Mouse (Mus musculus) R1 (cell line): ENCODE measurements at regions not wholly inside any gene's neighbourhood (a gene's known extent, or its start where the extent isn't known, plus 50 kb on each side); places are given as distances from the start of the nearest gene placed in this dataset.
A peak's percentile ranks its signal among the peaks of the same experiment; 100 is the strongest.

Source experiments
- DNase-seq: peaks from one replicate; pipeline ENCODE4 v3.0.0-alpha.2; 2018; ENCODE audit warnings: low read depth, low spot score

DNA sequence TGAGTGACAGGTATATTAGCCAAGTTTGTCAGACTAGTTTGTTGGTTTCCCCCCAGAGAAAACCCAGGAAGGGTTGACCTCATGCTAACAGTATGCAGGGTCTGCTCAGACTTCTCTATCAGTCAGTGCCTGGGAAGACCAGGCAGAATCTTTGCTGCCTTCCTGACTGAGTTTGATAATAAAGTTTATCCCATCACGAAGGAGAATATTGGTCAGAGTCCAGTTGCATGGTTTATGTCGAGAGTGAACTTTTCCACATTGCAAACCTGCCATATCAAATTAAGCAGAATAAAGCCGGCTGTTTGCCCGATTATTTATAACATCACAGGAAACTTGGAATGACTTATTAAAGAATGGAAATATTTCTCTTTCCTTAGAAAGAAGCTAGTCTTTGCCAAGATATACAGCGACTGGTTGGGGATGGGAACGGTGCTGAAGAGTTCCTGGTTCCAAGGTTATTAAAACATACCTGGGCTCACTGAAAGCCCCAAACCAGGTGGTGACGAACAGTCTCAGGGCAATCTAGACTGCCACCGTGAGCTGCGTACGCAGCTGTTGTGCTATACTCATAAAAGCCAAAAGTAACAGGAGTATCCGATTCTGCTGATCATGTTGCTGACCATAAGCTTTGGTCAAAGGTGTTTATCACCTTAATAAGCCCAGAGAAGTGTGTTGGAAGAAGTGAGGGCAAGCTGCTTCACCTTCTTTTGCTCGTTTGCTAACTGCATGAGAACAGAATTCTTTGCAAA lies 1536.7 kb upstream of the Flrt2 start:
- no peak for DNase-seq

DNA sequence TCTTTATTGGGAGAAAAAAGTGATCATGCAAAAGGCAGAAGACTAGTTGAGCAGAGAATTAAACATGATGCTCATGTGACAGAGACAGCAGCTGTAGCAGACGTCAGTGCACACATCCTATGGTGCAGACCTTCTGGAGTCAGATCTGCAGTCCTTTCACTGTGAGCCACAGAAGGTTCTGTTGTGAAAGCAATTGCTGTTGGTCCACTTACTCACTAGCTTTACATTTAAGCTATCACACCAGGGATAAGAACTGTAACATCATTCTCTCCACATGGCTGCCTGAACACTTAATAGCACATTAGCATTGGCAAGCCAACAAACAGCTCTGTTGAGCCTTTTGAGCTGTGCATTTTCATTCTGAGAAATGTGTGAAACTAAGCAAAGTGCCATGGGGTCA lies 1509.7 kb upstream of the Flrt2 start:
- DNase-seq = no peak

- peak; percentile 6 for DNase-seq
These were observed 1501.4 kb upstream of the Flrt2 start for GRCm38 (mm10) chr12:94190620-94191081.

DNA sequence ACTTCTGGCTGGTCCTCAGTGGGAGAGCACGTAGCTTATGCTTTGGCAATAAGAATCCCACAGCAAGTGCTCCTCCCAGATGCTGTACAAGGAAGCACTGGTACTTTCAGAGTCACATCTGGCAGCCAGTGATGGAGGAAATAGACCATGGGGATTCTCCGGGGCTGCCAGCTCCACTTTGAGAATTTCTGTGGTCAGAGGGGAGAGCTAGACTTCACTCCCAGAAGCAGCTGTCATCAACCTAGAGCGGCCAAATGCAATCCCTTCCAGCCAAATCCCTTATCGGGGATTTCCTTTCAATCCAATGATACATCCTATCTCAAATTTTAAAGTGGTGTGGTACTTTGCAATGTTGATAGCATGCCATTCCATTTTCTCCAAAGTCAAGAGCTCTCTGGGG lies 1474.1 kb upstream of the Flrt2 start:
- no peak for DNase-seq

- DNase-seq = no peak
These were observed 1462.1 kb upstream of the Flrt2 start for GRCm38 (mm10) chr12:94229894-94230293.

DNA sequence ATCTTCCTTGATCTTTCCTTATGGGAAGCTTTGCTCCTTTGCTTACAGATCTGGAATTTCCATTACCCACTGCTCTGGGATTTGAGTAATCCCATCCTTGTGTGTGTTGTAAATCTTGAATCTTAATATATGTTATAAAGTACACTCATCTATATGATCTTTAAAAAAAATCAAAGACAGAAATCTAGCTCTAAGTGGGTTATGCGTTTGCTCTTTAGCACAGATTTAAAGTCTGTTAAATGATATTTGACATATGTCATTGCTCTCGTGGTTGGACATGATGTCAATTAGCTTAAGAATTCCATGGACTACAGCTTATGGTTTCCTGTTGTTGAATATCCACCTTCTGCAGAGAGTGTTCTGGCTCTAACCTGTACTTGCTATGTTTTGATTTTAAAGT lies 1446.7 kb upstream of the Flrt2 start:
- DNase-seq = no peak

- no peak for DNase-seq
These were observed 1444.7 kb upstream of the Flrt2 start for GRCm38 (mm10) chr12:94247362-94247761.

DNA sequence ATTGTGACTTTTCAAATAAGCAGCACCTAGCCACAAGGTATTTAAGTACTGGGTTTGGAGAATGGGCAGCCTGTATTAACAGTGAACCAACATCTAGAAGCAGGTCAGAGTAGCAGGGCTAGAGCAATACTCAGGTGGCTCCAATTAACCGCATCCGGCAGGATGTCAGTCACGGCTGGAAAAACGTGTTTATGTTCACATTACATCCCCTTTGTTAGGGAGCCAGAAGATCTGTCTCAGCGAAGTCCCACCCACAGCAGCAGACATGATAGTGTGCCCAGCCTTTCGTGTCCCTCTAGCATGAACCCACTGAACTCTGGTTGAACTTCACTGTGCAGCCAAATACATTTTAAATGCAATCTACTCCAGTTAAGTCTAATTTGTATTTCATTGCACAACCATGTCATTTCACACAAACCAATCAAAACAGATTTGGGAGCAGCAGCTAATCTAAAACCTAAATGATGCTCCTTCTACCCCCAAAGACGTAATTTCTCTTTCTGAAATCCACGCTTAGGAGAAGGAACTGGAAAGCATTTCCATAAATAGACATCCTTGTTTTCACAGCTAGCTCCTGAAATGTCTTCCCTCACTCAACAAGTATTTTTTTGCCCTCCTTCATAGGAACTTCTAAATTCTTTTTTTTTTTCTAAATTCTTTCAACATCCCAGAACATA lies 1438.9 kb upstream of the Flrt2 start:
- no peak for DNase-seq

DNA sequence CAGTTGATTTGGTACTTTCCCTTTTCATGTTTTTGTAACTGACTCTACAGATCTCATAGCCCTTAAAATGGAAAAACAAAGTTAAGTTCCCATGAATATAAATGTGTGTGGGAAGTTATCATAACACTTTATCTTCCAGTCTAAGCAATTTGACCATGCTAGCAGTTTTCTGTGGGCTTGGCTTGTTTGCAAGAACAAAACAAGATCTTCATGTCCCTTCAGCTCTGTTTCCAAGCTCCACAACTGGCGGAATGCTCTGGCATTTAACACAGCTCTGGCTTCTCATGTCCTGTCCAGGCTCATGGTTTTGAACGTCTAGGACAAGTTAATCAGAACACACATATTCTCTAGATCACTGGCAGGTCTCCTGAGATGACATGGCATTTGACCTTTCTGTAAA lies 1411.1 kb upstream of the Flrt2 start:
- no peak for DNase-seq

- no peak for DNase-seq
These were observed 1409.1 kb upstream of the Flrt2 start for GRCm38 (mm10) chr12:94282931-94283330.

DNA sequence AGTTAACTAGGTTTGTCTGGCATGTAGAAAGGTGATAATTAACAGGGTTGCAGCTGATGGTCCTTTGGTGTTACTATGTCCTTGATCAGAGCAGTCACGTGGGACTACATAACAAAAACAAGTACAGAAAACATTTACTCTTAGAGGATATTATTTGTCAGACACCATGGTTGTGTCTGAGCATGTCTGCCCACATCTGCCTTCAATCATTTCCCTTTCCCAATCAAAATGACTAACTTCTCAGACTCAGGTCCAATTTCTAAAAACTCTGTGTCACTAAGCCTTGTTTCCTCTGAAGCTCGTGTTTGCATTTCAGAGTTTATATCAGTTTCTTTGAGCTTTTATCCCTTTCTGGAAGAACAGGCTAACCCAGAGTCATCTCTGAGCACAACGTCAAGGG lies 1408.5 kb upstream of the Flrt2 start:
- DNase-seq = no peak

DNA sequence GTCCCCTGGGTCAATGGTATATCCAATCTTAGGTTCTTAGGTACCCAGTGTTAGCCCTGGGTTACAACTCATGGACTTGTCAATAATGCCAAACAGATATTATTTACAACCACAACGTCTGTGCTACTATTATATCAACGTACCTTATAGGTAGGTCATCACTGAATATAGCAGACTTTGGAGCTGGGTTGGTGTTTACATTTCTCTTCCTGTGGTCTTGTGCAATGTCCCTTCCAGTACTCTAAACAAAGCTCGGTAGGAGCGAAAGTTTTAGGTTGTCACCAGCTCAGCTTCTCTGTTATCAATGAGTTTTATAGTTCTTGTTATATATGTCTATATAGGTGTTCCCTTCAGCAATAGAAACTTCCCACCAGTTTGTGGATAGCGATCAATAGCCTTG lies 1394.2 kb upstream of the Flrt2 start:
- DNase-seq = no peak

DNA sequence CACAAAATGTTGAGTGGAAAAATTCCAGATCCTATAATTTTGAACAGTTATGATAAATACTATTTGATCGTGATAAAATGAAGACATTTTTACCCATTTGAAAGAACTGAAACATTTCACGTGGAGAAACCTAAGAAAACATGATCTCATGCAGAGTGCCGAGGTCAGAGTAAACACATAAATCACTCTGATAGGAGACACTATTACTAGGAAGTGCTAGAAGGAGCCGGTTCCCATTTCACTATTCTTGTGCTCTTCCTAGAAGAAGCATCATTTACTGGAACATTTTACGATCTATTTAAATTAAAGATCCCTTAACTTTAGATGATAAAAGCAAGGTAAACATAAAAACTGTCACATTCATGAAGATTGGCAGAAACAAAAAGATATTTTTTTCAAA lies 1359.7 kb upstream of the Flrt2 start:
- DNase-seq = no peak

GRCm38 (mm10) chr12:94334671-94335070 lies 1357.4 kb upstream of the Flrt2 start:
- no peak for DNase-seq

- no peak for DNase-seq
These were observed 1342.3 kb upstream of the Flrt2 start for GRCm38 (mm10) chr12:94349623-94350156.

DNA sequence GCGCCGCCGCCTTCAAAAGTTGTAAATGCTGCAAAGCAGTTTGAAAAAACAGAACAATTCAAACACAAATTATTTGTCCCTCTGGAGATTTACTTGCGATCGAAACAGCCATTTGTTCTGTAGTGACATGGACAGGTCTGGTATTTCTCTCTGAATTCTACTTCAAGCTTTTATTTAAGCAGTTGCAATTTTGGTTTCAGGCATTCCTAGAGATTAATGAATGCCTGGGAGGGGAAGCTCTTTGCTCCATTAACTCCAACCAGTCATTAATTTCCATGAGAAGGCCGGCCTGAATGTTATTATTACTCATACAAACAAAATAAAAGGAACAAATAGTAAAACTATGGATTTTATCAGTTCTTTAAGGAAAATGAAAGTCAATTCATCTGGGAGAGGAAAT lies 1327.8 kb upstream of the Flrt2 start:
- no peak for DNase-seq

DNA sequence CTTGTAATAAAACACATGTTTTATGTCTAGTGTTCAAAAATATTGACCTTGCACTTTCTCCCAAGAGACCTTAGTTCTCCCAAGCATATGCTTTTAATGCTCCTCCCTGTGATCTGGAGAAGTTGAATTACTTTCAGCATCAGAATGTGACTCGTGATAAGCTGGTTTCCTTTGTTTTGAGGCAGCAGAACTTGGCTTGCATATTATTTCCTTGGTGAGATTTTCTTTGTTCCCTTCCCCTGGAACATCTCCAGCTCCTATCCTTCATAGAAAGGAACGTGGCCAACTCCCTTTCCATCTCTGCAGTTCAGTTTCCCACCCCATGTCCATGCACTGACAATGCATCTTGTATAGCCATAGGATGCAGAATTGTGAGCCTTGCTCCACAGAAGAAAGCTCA lies 1292.0 kb upstream of the Flrt2 start:
- DNase-seq = no peak

DNA sequence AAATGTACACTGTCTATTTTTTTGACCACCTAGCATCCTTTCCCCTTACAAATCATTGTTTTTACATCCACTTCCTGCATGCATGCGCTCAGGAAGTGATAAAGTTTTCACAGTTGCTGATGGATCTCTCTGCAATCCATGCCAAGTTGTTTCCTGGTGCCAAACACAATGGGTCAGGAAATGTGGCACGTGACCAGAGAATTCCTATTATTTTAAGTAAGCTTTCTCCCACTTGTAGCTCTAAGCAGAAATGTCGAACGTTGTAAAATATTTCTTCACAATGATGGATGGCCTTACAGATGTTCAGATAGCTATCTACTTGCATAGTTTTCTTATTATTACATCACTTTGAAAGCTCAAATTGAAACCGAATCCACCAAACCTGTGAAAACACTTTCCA lies 1271.1 kb upstream of the Flrt2 start:
- DNase-seq = no peak

GRCm38 (mm10) chr12:94421743-94422142 lies 1270.3 kb upstream of the Flrt2 start:
- no peak for DNase-seq

DNA sequence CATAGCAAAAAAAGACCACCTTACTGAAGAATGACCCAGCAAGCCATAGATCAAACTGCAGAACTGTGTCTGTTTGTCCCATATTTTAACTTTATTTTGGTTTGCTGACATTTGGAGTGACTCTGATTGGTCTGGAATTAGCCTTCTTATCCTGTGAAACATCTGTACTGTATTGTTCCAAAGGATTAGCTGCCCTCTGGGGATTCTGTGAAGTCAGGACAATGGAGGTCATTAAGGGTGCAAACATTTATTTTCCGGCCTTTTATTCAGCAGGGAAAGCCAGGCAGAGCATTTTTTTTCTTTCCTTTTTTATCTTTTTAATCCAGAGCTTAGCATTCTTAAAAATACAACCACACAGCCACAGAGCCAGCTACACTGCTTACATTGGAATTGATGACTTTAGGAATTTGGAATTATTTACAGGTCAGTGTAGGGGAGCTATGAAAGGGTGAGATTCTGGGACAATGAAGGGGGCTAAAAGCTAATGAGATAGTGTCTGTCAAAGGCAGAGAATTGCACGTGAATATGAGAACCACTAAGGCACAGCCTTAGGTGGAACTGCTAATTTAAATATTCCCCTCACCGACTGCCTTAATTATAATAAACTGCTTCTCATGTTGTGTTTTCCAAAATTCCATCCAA lies 1267.6 kb upstream of the Flrt2 start:
- peak; percentile 18 for DNase-seq

- no peak for DNase-seq
These were observed 1242.5 kb upstream of the Flrt2 start for GRCm38 (mm10) chr12:94449517-94449916.

DNA sequence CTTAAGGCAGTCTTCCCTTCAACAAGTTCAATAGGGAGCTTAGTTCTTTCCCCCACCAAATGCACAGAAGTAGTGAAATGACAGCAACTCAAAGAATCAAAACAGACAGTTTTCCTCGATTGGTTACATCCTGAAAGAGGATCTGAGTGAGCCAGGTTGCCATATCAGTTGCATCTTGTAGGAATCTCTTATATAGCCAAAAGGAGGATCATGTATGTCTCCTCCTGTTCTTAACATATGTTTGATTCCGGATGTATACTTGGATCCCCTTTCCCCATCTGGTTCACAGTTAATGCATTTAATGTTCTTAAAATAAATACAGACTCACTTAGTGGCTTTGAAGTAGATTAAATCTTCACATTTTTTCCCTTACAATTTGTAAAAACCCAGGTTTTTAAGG lies 1224.0 kb upstream of the Flrt2 start:
- no peak for DNase-seq

GRCm38 (mm10) chr12:94468609-94469008 lies 1223.4 kb upstream of the Flrt2 start:
- DNase-seq = no peak
